Mouse (Mus musculus) CD4-positive naive resting alpha-beta T cell, adult 76 days (primary cell): ENCODE measurements around the gene Gm12789. TPM values are rescaled to one million over a fixed set of nuclear protein-coding genes. Genes with fewer than 3 reads are reported as not detected.

Experiments
- total RNA-seq: library from RNA; stranded (reverse); gene quantifications from one replicate; pipeline ENCODE4 v1.2.4, GENCODE M21; 2023

The Gm12789 gene
- total RNA-seq: not detected

DNA sequence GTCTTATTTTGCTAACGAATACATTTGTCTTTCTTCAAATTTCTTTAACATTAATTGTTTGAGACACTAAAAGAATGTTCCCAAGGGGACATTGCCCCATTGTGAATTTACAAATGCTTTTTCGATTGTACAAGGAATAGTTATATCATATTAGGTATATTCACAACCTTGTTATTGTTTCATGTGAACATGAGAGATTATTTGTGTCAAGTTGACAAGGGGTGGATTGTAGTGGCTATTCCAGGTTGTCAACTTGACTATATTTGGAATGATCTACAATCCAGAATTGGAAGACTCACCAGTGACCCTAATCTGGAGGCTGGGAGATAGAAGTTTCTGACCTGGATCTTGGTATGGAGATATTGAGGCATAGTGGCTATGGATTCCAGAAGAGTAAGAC is at the start of gene Gm12789:
Gm12789 (plus strand) TSS at position 301 of the 400 bp plus-strand sequence.

DNA sequence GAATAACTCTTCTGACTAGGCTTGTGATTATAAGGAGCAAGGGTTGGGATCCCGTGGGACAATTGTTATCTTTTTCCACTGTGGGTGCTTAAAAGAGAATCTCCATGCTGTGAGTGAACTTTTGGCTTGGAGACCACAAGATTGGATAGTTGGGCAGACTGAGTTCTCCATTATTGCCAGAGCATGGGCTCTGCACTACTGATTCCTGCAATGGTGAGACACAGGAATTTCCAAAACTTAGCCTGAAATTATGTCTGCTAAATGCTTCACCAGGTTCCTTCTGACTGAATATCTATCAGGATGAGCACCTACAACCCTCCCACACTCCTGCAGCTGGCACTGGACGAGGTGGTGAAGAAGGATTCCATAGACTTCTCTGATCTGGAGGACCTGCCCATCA is 46.3 kb upstream of the Gm12789 start, which contains the start of gene Gm12794:
Gm12794 (plus strand) TSS at position 301 of the 400 bp plus-strand sequence.

GRCm38 (mm10) chr4:101980949-101981348 is 5.5 kb upstream of the Gm12789 start, which contains the start of gene Gm12790:
Gm12790 (minus strand) TSS chr4:101981049.

Other genes with a start within 250 kb of the Gm12789 start
- gene B020004J07Rik, start 142.6 kb upstream of the Gm12789 start, total RNA-seq: not detected
- not detected for gene C130073F10Rik, start 92.8 kb upstream of the Gm12789 start, total RNA-seq
- gene Gm12800, start 77.5 kb upstream of the Gm12789 start, total RNA-seq: not detected
- not detected for gene Gm12794, start 46.2 kb upstream of the Gm12789 start, total RNA-seq
- not detected for gene Gm12790, start 5.6 kb upstream of the Gm12789 start, total RNA-seq
- 195 TPM for gene Pde4b, start 100.9 kb downstream of the Gm12789 start, total RNA-seq